Mouse (Mus musculus): ENCODE measurements at regions not wholly inside any gene's neighbourhood (a gene's known extent, or its start where the extent isn't known, plus 50 kb on each side); places are given as distances from the start of the nearest gene placed in this dataset.
A peak's percentile ranks its signal among the peaks of the same experiment; 100 is the strongest.

GRCm38 (mm10) chr1:121096551-121097550 lies 235.5 kb downstream of the Insig2 start:
- WGBS = 5% methylated on average over 28 of the region's 28 CpGs
- Histone ChIP-seq H3K27me3 (ENCODE audit: insufficient read depth, low read length) (no peaks in the 10 kb centered on the region; the same call in 1 of the 2 replicates), H3K9me3 (ENCODE audit: low read length) (no peaks in the 10 kb centered on the region), H3K9ac (replicated peaks; ENCODE audit: low read length) (peak overlapping the region; percentile 49), H3K27ac (ENCODE audit: low read length) (no peak overlapping the region), H3K36me3 (ENCODE audit: insufficient read depth, low read length) (no peaks in the 10 kb centered on the region), H3K4me3 (ENCODE audit: low read length) (peak overlapping the region; percentile 48), H3K4me2 (replicated peaks; ENCODE audit: low read depth, low read length) (peak overlapping the region; percentile 72), H3K4me1 (ENCODE audit: insufficient read depth, low read length) (0 out of 2 replicates have a peak, but pooled peaks cover 3% of the 10 kb centered on the region)
- peak; percentile 70; the same call in 1 of the 2 replicates for ATAC-seq (ENCODE audit: low FRiP score, low TSS enrichment)

- ATAC-seq (ENCODE audit: low FRiP score, low TSS enrichment) = no peak
- Histone ChIP-seq H3K9me3 (ENCODE audit: low read length) (no peaks in the 10 kb centered on the region), H3K27ac (ENCODE audit: low read length) (no peak overlapping the region), H3K4me1 (ENCODE audit: insufficient read depth, low read length) (no peaks in the 10 kb centered on the region), H3K27me3 (ENCODE audit: insufficient read depth, low read length) (no peaks in the 10 kb centered on the region), H3K9ac (replicated peaks; ENCODE audit: low read length) (no peak overlapping the region), H3K36me3 (ENCODE audit: insufficient read depth, low read length) (no peaks in the 10 kb centered on the region), H3K4me3 (ENCODE audit: low read length) (no peak overlapping the region), H3K4me2 (replicated peaks; ENCODE audit: low read depth, low read length) (no peak overlapping the region)
- 71% methylated on average over 4 of the region's 4 CpGs for WGBS
Observed at GRCm38 (mm10) chr1:121111776-121112344, 220.5 kb downstream of the Insig2 start.

GRCm38 (mm10) chr1:121112464-121112863 lies 219.9 kb downstream of the Insig2 start:
- no peaks in the 10 kb centered on the region for H3K27me3 ChIP-seq (ENCODE audit: insufficient read depth, low read length)
- no peak overlapping the region for H3K9ac ChIP-seq (replicated peaks; ENCODE audit: low read length)
- no peaks in the 10 kb centered on the region for H3K36me3 ChIP-seq (ENCODE audit: insufficient read depth, low read length)
- 26% methylated on average over 1 of the region's 1 CpGs for WGBS
- no peak for ATAC-seq (ENCODE audit: low FRiP score, low TSS enrichment)
- no peak overlapping the region for H3K4me2 ChIP-seq (replicated peaks; ENCODE audit: low read depth, low read length)
- no peak overlapping the region for H3K27ac ChIP-seq (ENCODE audit: low read length)
- no peak overlapping the region for H3K4me3 ChIP-seq (ENCODE audit: low read length)
- H3K9me3 ChIP-seq (ENCODE audit: low read length) = no peaks in the 10 kb centered on the region
- H3K4me1 ChIP-seq (ENCODE audit: insufficient read depth, low read length) = no peaks in the 10 kb centered on the region

GRCm38 (mm10) chr1:121116626-121117025 lies 215.8 kb downstream of the Insig2 start:
- no peak overlapping the region for H3K4me3 ChIP-seq (ENCODE audit: low read length)
- H3K9ac ChIP-seq (replicated peaks; ENCODE audit: low read length) = no peak overlapping the region
- H3K36me3 ChIP-seq (ENCODE audit: insufficient read depth, low read length) = no peaks in the 10 kb centered on the region
- no peaks in the 10 kb centered on the region for H3K27me3 ChIP-seq (ENCODE audit: insufficient read depth, low read length)
- 60% methylated on average over 5 of the region's 5 CpGs for WGBS
- no peaks in the 10 kb centered on the region for H3K9me3 ChIP-seq (ENCODE audit: low read length)
- H3K4me2 ChIP-seq (replicated peaks; ENCODE audit: low read depth, low read length) = no peak overlapping the region
- no peak for ATAC-seq (ENCODE audit: low FRiP score, low TSS enrichment)
- H3K27ac ChIP-seq (ENCODE audit: low read length) = no peak overlapping the region
- no peaks in the 10 kb centered on the region for H3K4me1 ChIP-seq (ENCODE audit: insufficient read depth, low read length)

GRCm38 (mm10) chr1:121123436-121123835 lies 209.0 kb downstream of the Insig2 start:
- Histone ChIP-seq H3K9me3 (ENCODE audit: low read length) (no peaks in the 10 kb centered on the region), H3K4me1 (ENCODE audit: insufficient read depth, low read length) (no peaks in the 10 kb centered on the region), H3K4me2 (replicated peaks; ENCODE audit: low read depth, low read length) (no peak overlapping the region), H3K9ac (replicated peaks; ENCODE audit: low read length) (no peak overlapping the region), H3K4me3 (ENCODE audit: low read length) (no peak overlapping the region), H3K36me3 (ENCODE audit: insufficient read depth, low read length) (no peaks in the 10 kb centered on the region), H3K27ac (ENCODE audit: low read length) (no peak overlapping the region), H3K27me3 (ENCODE audit: insufficient read depth, low read length) (no peaks in the 10 kb centered on the region)
- no peak for ATAC-seq (ENCODE audit: low FRiP score, low TSS enrichment)

GRCm38 (mm10) chr1:121136284-121136683 lies 196.1 kb downstream of the Insig2 start:
- WGBS = 90% methylated on average over 4 of the region's 4 CpGs
- Histone ChIP-seq H3K4me2 (replicated peaks; ENCODE audit: low read depth, low read length) (no peak overlapping the region), H3K4me1 (ENCODE audit: insufficient read depth, low read length) (no peaks in the 10 kb centered on the region), H3K27ac (ENCODE audit: low read length) (no peak overlapping the region), H3K4me3 (ENCODE audit: low read length) (no peak overlapping the region), H3K27me3 (ENCODE audit: insufficient read depth, low read length) (no peaks in the 10 kb centered on the region), H3K36me3 (ENCODE audit: insufficient read depth, low read length) (no peaks in the 10 kb centered on the region), H3K9me3 (ENCODE audit: low read length) (no peaks in the 10 kb centered on the region), H3K9ac (replicated peaks; ENCODE audit: low read length) (no peak overlapping the region)
- ATAC-seq (ENCODE audit: low FRiP score, low TSS enrichment) = no peak

GRCm38 (mm10) chr1:121136846-121137245 lies 195.5 kb downstream of the Insig2 start:
- H3K36me3 ChIP-seq (ENCODE audit: insufficient read depth, low read length) = no peaks in the 10 kb centered on the region
- WGBS = 97% methylated on average over 4 of the region's 4 CpGs
- no peaks in the 10 kb centered on the region for H3K27me3 ChIP-seq (ENCODE audit: insufficient read depth, low read length)
- no peak overlapping the region for H3K4me3 ChIP-seq (ENCODE audit: low read length)
- no peaks in the 10 kb centered on the region for H3K4me1 ChIP-seq (ENCODE audit: insufficient read depth, low read length)
- no peaks in the 10 kb centered on the region for H3K9me3 ChIP-seq (ENCODE audit: low read length)
- H3K4me2 ChIP-seq (replicated peaks; ENCODE audit: low read depth, low read length) = no peak overlapping the region
- no peak for ATAC-seq (ENCODE audit: low FRiP score, low TSS enrichment)
- no peak overlapping the region for H3K9ac ChIP-seq (replicated peaks; ENCODE audit: low read length)
- no peak overlapping the region for H3K27ac ChIP-seq (ENCODE audit: low read length)

- 90% methylated on average over 1 of the region's 1 CpGs for WGBS
- H3K36me3 ChIP-seq (ENCODE audit: insufficient read depth, low read length) = no peaks in the 10 kb centered on the region
- H3K27me3 ChIP-seq (ENCODE audit: insufficient read depth, low read length) = no peaks in the 10 kb centered on the region
- no peaks in the 10 kb centered on the region for H3K4me1 ChIP-seq (ENCODE audit: insufficient read depth, low read length)
- H3K9me3 ChIP-seq (ENCODE audit: low read length) = no peaks in the 10 kb centered on the region
- H3K27ac ChIP-seq (ENCODE audit: low read length) = no peak overlapping the region
- no peak overlapping the region for H3K9ac ChIP-seq (replicated peaks; ENCODE audit: low read length)
- H3K4me3 ChIP-seq (ENCODE audit: low read length) = no peak overlapping the region
- no peak for ATAC-seq (ENCODE audit: low FRiP score, low TSS enrichment)
- no peak overlapping the region for H3K4me2 ChIP-seq (replicated peaks; ENCODE audit: low read depth, low read length)
Observed at GRCm38 (mm10) chr1:121144981-121145380, 187.4 kb downstream of the Insig2 start.

GRCm38 (mm10) chr1:121153476-121153875 lies 178.9 kb downstream of the Insig2 start:
- WGBS = 80% methylated on average over 5 of the region's 5 CpGs
- Histone ChIP-seq H3K36me3 (ENCODE audit: insufficient read depth, low read length) (no peaks in the 10 kb centered on the region), H3K9ac (replicated peaks; ENCODE audit: low read length) (no peak overlapping the region), H3K27ac (ENCODE audit: low read length) (no peak overlapping the region), H3K4me2 (replicated peaks; ENCODE audit: low read depth, low read length) (no peak overlapping the region), H3K4me3 (ENCODE audit: low read length) (no peak overlapping the region), H3K9me3 (ENCODE audit: low read length) (no peaks in the 10 kb centered on the region), H3K4me1 (ENCODE audit: insufficient read depth, low read length) (no peaks in the 10 kb centered on the region), H3K27me3 (ENCODE audit: insufficient read depth, low read length) (no peaks in the 10 kb centered on the region)
- ATAC-seq (ENCODE audit: low FRiP score, low TSS enrichment) = no peak

- Histone ChIP-seq H3K4me3 (ENCODE audit: low read length) (no peak overlapping the region), H3K9ac (replicated peaks; ENCODE audit: low read length) (no peak overlapping the region), H3K9me3 (ENCODE audit: low read length) (no peaks in the 10 kb centered on the region), H3K27me3 (ENCODE audit: insufficient read depth, low read length) (no peaks in the 10 kb centered on the region), H3K4me2 (replicated peaks; ENCODE audit: low read depth, low read length) (no peak overlapping the region), H3K4me1 (ENCODE audit: insufficient read depth, low read length) (no peaks in the 10 kb centered on the region), H3K36me3 (ENCODE audit: insufficient read depth, low read length) (no peaks in the 10 kb centered on the region), H3K27ac (ENCODE audit: low read length) (no peak overlapping the region)
- ATAC-seq (ENCODE audit: low FRiP score, low TSS enrichment) = no peak
- WGBS = 48% methylated on average over 8 of the region's 8 CpGs
Observed at GRCm38 (mm10) chr1:121154616-121155015, 177.8 kb downstream of the Insig2 start.
